Mouse (Mus musculus): Measurements from ENCODE around the gene Tssk2.
A peak's percentile ranks its signal among the peaks of the same experiment; 100 is the strongest.

Gene Tssk2

DNA sequence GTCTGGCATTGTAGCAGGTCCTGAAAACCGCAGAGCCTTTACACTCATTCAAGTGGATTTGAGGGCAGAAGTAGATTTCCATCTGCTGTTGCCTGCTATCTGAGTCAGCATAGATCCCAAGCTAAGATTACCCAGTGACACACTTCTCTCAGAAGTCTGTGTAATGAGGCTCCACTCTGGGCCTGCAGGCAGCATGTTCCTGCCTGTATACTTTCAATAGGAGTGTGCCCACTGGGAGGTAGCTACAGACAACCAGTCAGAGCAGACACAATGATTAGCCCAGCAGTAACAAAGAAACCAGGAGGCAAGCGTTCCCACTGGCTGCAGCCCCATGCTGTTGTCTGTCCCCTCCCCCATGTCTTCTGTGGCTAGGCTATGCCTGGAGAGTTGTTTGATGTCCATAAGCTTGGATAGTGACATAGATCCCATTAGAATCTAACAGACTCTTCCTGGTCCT lies 51.0 kb downstream of the Tssk2 start:
- peak; percentile 36 for DNase-seq (ENCODE audit: low read depth)

Data from fibroblast of lung, adult 2 months (primary cell).